Mouse (Mus musculus) hindbrain, embryonic 12.5 days (tissue): ENCODE data around the gene Gm49366. TPM values are rescaled to one million over a fixed set of nuclear protein-coding genes. Genes with fewer than 3 reads are reported as not detected.
"Not testable (repeated sequence)": the region's sequence is repeated elsewhere in the genome, so short reads cannot be mapped to it uniquely, and the experiment has no call there.

Experiments
- ATAC-seq: fragments of 200-750 bp; cut with Nextera tagmentation; 2 replicates; pipeline ENCODE4 v1.8.0; 2017; ENCODE audit warnings: moderate TSS enrichment; ENCODE audit not compliant: low FRiP score
- H3K27ac ChIP-seq: fragments of 300-500 bp; sonication (generic); 2 replicates; pipeline ENCODE4 v1.5.1; 2016; ENCODE audit warnings: mild to moderate bottlenecking
- H3K27me3 ChIP-seq: fragments of 300-500 bp; sonication (generic); 2 replicates; pipeline ENCODE4 v1.6.1; 2016; ENCODE audit warnings: mild to moderate bottlenecking
- H3K36me3 ChIP-seq: fragments of 300-500 bp; sonication (generic); 2 replicates; pipeline ENCODE4 v1.6.1; 2016; ENCODE audit warnings: mild to moderate bottlenecking
- H3K4me1 ChIP-seq: fragments of 300-500 bp; sonication (generic); 2 replicates; pipeline ENCODE4 v1.6.1; 2016
- H3K4me2 ChIP-seq: fragments of 300-500 bp; sonication (generic); replicated peaks from 2 replicates; pipeline ENCODE4 v1.6.1; 2016; ENCODE audit warnings: mild to moderate bottlenecking
- H3K4me3 ChIP-seq: fragments of 300-500 bp; sonication (generic); 2 replicates; pipeline ENCODE4 v1.5.1; 2016; ENCODE audit warnings: mild to moderate bottlenecking
- H3K9ac ChIP-seq: fragments of 300-500 bp; sonication (generic); 2 replicates; pipeline ENCODE4 v1.6.1; 2016; ENCODE audit warnings: mild to moderate bottlenecking, moderate library complexity
- H3K9me3 ChIP-seq: fragments of 300-500 bp; sonication (generic); replicated peaks from 2 replicates; pipeline ENCODE4 v1.6.1; 2016; ENCODE audit warnings: mild to moderate bottlenecking
- WGBS: fragments of 180-500 bp; shearing (Covaris S2); methylation state at CpG from one replicate; pipeline ENCODE4 v1.1.7; 2016; 5-methylcytosine and 5-hydroxymethylcytosine counted together
- polyA plus RNA-seq: library from polyadenylated mRNA; unstranded; fragments of >200 nt; fragmentation: Nextera tagmentation; extraction: Ambion mirVana; gene quantifications from 2 replicates; pipeline ENCODE4 v1.2.1, GENCODE M21; 2016

Gene Gm49366
- polyA plus RNA-seq, 1 experiment from 2014 or later, result not detected

DNA sequence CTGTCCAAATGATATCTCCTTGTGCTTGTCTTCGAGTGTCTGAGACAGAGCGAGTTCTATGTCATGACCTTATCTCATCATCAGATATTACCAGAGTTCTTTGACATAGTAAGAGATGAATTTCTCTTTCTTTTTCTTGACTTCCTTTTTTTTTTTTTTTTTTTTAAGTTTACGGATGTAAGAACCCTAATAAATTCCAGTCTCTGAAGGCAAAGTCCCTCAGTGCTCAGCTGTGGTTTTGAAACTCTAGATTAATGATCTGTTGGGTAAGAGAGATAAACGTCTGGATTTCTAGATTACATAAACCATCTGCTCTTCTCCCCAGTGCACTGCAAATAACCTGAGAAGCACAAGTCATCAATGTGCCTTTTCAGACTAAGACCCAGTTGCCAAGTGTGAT is 4.6 kb upstream of the Gm49366 start:
- peaks cover 6% of the 10 kb centered on the region; the same call in 1 of the 2 replicates for H3K27me3 ChIP-seq
- H3K27ac ChIP-seq, result no peak overlapping the region
- H3K4me2 ChIP-seq, result no peak overlapping the region
- H3K9ac ChIP-seq, result no peak overlapping the region
- 73% methylated on average over 4 of the region's 4 CpGs for WGBS
- no peaks in the 10 kb centered on the region for H3K9me3 ChIP-seq
- no peaks in the 10 kb centered on the region for H3K36me3 ChIP-seq
- H3K4me3 ChIP-seq, result no peak overlapping the region
- no peaks in the 10 kb centered on the region for H3K4me1 ChIP-seq
- ATAC-seq, result no peak

DNA sequence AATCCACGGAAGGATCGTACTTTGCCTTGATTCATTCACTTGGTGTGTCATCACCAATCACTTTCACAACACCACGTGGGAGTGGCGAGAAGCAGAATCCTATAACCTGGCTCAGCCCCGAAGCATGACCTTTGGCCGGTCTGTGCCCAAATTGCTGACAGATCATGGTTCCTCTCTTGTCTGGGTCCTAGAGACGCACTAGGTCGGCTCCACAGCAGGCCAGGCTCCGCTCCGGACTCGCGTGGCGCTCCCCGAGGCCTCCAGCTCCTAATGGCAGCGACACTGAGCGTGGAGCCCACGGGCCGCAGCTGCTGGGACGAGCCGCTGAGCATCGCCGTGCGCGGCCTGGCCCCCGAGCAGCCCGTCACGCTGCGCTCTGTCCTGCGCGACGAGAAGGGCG is 494 bp upstream of the Gm49366 start, which contains the start of gene Acot4:
Gene Acot4, plus strand, starts transcription at position 139 of the 400 bp plus-strand sequence.
- peak within 1 kb of the TSS; percentile 58 for H3K4me2 ChIP-seq
- H3K9ac ChIP-seq, result peak within 1 kb of the TSS; percentile 59
- H3K4me3 ChIP-seq, result peak within 1 kb of the TSS; percentile 42
- not testable (repeated sequence) for H3K27ac ChIP-seq, H3K36me3 ChIP-seq, H3K4me1 ChIP-seq, H3K27me3 ChIP-seq
- peak; percentile 8; the same call in 1 of the 2 replicates for ATAC-seq
- 11% methylated on average over 25 of the region's 32 CpGs for WGBS
- H3K9me3 ChIP-seq, result peaks cover 12% of the 10 kb centered on the region

DNA sequence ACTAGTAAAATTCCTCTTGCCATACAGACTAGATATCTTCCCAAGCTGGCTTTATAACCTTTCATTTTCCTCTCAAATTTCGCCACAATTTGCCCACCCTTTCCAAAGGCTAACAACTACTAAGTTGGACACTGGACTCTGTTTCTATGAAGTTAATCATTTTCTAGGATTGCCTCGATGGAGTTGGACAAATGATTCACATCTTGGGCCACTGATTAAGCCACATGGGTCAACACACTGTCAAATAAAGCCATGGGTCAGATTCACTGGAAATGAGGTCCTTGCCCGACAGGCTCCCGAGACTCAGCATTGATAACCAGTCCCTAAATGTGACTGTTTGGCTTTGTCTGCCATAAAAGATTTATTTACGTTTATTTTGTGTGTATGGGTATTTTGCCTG is 3.5 kb downstream of the Gm49366 start:
- Histone ChIP-seq H3K36me3 (no peaks in the 10 kb centered on the region), H3K27ac (no peak overlapping the region), H3K9ac (no peak overlapping the region), H3K4me3 (no peak overlapping the region), H3K4me1 (no peaks in the 10 kb centered on the region), H3K4me2 (no peak overlapping the region), H3K9me3 (peaks cover 12% of the 10 kb centered on the region), H3K27me3 (peaks cover 6% of the 10 kb centered on the region; the same call in 1 of the 2 replicates)
- no peak for ATAC-seq
- 87% methylated on average over 5 of the region's 5 CpGs for WGBS

DNA sequence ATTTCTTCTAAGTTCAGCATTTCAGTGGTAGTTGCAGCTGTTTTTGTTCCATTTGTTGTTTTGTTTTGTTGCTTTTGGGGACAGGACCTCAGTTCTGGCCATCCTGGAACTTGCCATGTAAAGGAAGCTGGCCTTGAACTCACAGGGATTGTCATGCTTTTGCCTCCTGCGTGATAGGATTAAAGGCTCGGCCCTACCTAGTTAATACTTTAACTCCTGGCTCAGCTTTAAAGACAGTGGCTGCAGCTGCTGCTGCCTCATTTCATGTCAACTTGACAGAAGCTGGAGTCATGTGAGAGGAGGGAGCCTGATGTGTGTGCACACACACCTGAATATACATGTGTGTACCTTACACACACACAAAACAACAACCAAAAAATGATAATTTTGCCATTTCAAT is 5.3 kb downstream of the Gm49366 start:
- ATAC-seq, result no peak
- H3K4me2 ChIP-seq, result no peak overlapping the region
- no peak overlapping the region for H3K27ac ChIP-seq
- H3K4me3 ChIP-seq, result no peak overlapping the region
- H3K9me3 ChIP-seq, result peaks cover 21% of the 10 kb centered on the region
- no peaks in the 10 kb centered on the region for H3K36me3 ChIP-seq
- no peaks in the 10 kb centered on the region for H3K4me1 ChIP-seq
- no peaks in the 10 kb centered on the region for H3K27me3 ChIP-seq
- WGBS, result 76% methylated on average over 2 of the region's 2 CpGs
- H3K9ac ChIP-seq, result no peak overlapping the region

DNA sequence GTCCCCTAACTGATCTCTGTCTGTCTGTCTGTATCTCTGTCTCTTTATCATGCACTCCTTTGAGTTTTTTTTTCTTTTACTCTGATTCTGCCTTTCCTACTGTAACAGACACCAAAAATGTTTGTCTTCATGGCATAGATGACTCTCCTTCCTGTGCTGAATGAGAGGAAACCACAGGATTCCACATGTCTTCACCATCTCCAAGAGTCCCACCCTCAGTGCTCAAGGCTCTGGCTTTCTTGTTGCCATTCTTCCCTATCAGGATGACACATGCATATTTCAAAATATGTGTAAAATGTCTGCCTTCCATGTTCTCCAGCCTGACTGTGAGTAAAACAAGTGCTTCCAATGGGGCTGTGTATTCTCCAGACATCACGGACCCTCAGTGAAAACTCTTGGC is 8.2 kb downstream of the Gm49366 start:
- H3K27ac ChIP-seq, result no peak overlapping the region
- H3K4me3 ChIP-seq, result no peak overlapping the region
- no peak overlapping the region for H3K9ac ChIP-seq
- no peaks in the 10 kb centered on the region for H3K36me3 ChIP-seq
- H3K4me2 ChIP-seq, result no peak overlapping the region
- no peaks in the 10 kb centered on the region for H3K4me1 ChIP-seq
- H3K27me3 ChIP-seq, result peaks cover 2% of the 10 kb centered on the region; the same call in 1 of the 2 replicates
- 92% methylated on average over 1 of the region's 1 CpGs for whole genome bisulfite sequencing
- peaks cover 9% of the 10 kb centered on the region; the same call in 1 of the 2 replicates for H3K9me3 ChIP-seq
- no peak for ATAC-seq

DNA sequence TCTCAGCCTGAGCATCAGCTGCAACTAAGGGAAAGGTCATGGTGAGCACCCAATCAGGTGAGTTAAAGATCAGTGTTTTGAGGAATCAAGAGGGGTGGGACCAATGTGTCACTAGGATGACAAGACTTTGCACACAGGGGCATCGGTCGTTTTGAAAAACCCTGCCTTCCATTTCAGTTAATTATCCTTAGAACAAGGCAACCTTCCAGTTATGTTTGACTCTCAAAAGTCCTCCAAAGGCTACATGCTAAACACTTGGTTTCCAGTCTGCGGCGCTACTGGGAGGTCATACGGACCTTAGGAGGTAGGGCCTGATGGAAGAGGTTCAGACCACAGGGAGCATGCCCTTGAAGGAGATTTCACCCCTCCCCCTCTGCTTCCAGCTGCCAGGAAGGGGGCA is 12.0 kb downstream of the Gm49366 start:
- not testable (repeated sequence) for H3K9me3 ChIP-seq, H3K4me2 ChIP-seq, ATAC-seq, H3K27ac ChIP-seq, H3K36me3 ChIP-seq, H3K4me3 ChIP-seq, H3K9ac ChIP-seq, H3K4me1 ChIP-seq
- 86% methylated on average over 5 of the region's 5 CpGs for WGBS
- H3K27me3 ChIP-seq, result peaks cover 29% of the 10 kb centered on the region

DNA sequence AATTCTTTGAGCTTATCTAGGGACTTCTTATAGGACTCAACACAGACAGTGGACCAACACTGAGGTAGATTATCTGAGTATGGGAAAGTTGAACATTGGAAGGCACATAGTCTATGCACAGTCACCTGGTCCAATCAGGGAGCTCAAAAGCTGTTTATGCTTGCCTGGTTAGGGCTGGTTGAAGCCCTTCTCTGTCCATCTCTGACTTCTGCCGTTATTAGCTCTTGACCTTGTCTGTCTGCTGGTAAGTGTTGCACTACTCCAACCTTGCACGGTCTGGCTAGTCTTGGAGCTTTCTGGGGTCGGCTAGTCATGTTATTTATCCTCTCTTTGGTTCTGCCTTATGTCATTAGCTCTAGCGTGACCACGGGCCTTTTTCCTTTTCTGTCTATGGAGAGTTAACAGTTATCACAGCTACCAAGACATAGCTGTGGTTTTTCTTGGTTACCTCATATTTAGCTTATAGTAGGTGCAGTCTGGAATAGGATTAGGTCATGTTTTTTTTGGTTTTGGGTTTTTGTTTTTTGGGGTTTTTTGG is 13.3 kb downstream of the Gm49366 start, which contains the start of gene Acot3:
Gene Acot3, plus strand, starts transcription at position 208 of the 538 bp plus-strand sequence.
- peaks cover 4% of the 10 kb centered on the region for H3K4me1 ChIP-seq
- H3K27me3 ChIP-seq, result peaks cover 29% of the 10 kb centered on the region
- H3K9ac ChIP-seq, result no peak within 1 kb of the TSS
- no peak for ATAC-seq
- no peak within 1 kb of the TSS for H3K4me3 ChIP-seq
- WGBS, result 81% methylated on average over 5 of the region's 5 CpGs
- no peak within 1 kb of the TSS for H3K27ac ChIP-seq
- H3K9me3 ChIP-seq, result peaks cover 9% of the 10 kb centered on the region; the same call in 1 of the 2 replicates
- H3K4me2 ChIP-seq, result peak within 1 kb of the TSS; percentile 84; the same call in 1 of the 2 replicates
- no peaks in the 10 kb centered on the region for H3K36me3 ChIP-seq

DNA sequence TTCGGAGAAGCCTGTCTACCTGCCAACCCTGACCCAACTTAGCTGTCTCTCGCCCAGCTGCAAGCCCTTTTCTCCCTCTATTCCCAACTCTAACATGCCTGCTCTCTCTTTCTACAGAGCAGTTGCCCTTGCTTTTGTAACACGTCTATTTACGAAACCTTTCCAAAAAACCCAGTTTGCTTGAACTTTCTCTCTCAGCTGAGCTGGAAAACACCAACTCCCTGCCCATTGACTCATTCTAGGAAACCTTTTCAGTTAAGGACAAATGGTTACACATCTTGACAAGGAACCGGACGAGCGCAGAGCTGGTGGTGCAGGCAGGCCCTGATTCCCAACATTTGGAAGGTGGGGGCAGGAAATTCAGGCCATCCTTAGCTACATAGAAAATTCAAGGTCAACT is 13.9 kb downstream of the Gm49366 start:
- Histone ChIP-seq H3K4me2 (no peak overlapping the region), H3K9me3 (peaks cover 7% of the 10 kb centered on the region; the same call in 1 of the 2 replicates), H3K36me3 (no peaks in the 10 kb centered on the region), H3K9ac (no peak overlapping the region), H3K4me1 (peaks cover 4% of the 10 kb centered on the region), H3K27ac (no peak overlapping the region), H3K4me3 (no peak overlapping the region), H3K27me3 (peaks cover 29% of the 10 kb centered on the region)
- WGBS, result 91% methylated on average over 7 of the region's 7 CpGs
- ATAC-seq, result no peak

DNA sequence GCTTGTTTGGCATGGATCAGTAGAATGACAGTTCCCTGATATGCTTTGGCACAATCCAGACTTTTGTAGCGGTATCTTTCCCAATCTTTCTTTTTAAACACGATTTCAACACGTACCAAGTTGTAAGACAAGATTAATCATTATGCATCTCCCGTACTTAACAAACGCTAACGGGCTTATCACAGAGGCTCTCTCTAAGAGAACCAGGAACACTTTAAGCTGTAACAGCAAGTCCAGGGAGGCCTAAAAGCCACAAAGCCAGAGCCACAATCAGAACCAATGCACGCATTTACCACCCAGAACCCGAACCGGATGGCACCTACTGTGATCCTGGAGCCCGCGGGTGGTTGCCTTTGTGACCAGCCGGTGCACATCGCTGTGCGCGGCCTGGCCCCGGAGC is 14.4 kb downstream of the Gm49366 start:
- H3K9ac ChIP-seq, result peak overlapping the region; percentile 60
- WGBS, result 17% methylated on average over 16 of the region's 16 CpGs
- H3K27me3 ChIP-seq, result peaks cover 29% of the 10 kb centered on the region
- H3K36me3 ChIP-seq, result no peaks in the 10 kb centered on the region
- no peak overlapping the region for H3K27ac ChIP-seq
- H3K4me1 ChIP-seq, result peaks cover 4% of the 10 kb centered on the region
- H3K9me3 ChIP-seq, result peaks cover 1% of the 10 kb centered on the region; the same call in 1 of the 2 replicates
- ATAC-seq, result no peak
- H3K4me3 ChIP-seq, result peak overlapping the region; percentile 49
- peak overlapping the region; percentile 84 for H3K4me2 ChIP-seq

DNA sequence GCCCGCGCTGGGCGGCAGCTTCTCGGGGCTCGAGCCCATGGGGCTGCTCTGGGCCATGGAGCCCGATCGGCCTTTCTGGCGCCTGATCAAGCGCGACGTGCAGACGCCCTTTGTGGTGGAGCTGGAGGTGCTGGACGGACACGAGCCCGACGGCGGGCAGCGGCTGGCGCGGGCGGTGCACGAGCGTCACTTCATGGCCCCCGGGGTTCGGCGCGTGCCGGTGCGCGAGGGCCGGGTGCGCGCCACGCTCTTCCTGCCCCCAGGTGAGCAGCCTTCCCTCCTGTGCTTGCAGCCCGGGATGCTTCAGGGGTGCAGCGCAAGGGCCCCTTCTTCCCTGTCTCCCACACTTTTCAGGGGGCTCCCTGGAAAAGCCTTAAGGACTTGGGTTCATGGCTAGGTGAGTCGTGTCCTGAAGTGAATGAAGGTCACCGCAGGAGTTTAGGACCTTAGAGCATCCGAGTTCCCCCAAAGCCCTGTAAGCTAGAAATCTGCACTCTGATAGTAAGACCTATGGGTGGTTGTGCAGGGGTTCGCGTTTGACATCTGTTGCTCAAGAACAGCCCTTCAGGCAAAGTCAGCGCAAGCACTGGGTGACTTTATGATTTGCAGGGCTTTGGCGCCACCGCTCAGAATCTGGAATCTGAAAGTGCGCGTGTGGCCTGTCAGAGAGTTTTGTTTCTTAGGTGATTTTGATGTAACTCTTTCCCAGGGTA is 15.1 kb downstream of the Gm49366 start:
- Histone ChIP-seq H3K27me3 (peaks cover 29% of the 10 kb centered on the region), H3K27ac (no peak overlapping the region), H3K9ac (peak overlapping the region; percentile 60), H3K4me2 (peak overlapping the region; percentile 84), H3K4me3 (peak overlapping the region; percentile 49), H3K36me3 (no peaks in the 10 kb centered on the region), H3K9me3 (no peaks in the 10 kb centered on the region; the same call in 1 of the 2 replicates), H3K4me1 (peaks cover 4% of the 10 kb centered on the region)
- no peak for ATAC-seq
- 5% methylated on average over 26 of the region's 46 CpGs for WGBS

DNA sequence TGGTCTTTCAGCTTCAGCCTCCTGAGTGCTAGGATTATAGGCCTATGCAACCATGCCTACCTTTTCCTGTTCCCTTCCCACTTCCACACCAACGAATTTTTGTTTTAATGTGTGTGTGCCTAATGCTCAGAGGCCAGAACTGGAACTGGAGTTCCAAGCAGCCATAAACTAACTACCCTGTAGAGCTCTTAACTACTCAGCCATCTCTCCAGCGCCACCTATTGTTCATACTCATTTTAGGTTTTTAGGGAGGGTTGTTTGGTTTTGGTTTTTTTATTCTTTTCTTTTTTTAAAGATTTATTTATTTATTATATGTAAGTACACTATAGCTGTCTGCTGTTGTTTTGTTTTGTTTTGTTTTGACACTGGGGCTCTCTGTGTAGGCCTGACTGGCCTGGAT is 22.2 kb downstream of the Gm49366 start:
- Histone ChIP-seq H3K27me3 (no peaks in the 10 kb centered on the region), H3K36me3 (no peaks in the 10 kb centered on the region), H3K9ac (no peak overlapping the region), H3K9me3 (no peaks in the 10 kb centered on the region), H3K4me1 (no peaks in the 10 kb centered on the region), H3K4me3 (no peak overlapping the region), H3K4me2 (no peak overlapping the region), H3K27ac (no peak overlapping the region)
- ATAC-seq, result no peak
- 31% methylated on average over 2 of the region's 2 CpGs for WGBS

DNA sequence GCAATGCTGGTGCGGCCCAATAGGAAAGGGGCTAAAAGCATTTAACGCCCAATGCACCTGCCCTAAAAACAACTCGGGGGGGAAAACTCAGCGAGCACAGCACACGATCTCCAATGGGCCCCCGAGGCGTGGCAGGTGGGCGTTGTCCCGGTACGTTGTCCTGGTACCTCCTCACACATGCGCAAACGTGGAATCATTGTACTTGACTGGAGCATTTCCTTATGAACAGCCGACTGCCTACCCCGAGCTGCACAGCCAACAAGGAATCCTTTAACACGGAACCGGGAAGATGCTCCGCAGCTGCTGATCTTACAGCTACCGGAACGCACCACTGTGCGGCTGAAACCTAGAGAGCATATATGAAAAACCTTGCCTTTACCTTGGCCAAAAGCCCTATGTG is 23.6 kb downstream of the Gm49366 start:
- no peaks in the 10 kb centered on the region for H3K36me3 ChIP-seq
- H3K9ac ChIP-seq, result no peak overlapping the region
- no peak overlapping the region for H3K27ac ChIP-seq
- no peak for ATAC-seq
- H3K4me2 ChIP-seq, result no peak overlapping the region
- no peaks in the 10 kb centered on the region for H3K4me1 ChIP-seq
- no peaks in the 10 kb centered on the region for H3K9me3 ChIP-seq
- H3K27me3 ChIP-seq, result peaks cover 7% of the 10 kb centered on the region; the same call in 1 of the 2 replicates
- WGBS, result 94% methylated on average over 20 of the region's 20 CpGs
- no peak overlapping the region for H3K4me3 ChIP-seq

DNA sequence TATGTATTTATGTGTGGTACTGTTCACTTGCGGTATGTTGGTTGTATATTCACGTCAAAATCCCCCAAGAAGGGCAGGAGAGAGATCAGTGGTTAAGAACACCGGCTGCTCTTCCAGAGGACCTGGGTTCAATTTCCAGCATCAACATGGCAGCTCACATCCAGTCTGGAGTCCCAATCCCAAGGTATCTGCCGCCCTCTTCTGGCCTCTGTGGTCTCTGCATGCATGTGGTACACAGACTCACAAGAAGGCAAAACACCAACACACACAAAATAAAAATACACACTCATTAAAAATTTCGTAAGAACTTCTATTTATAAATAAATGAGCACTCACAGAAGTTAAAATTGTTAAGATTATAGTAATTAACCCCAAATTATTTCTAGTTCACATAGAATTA is 24.5 kb downstream of the Gm49366 start:
- Histone ChIP-seq H3K4me3 (no peak overlapping the region), H3K27ac (no peak overlapping the region), H3K9ac (no peak overlapping the region), H3K9me3 (no peaks in the 10 kb centered on the region), H3K4me1 (no peaks in the 10 kb centered on the region), H3K36me3 (no peaks in the 10 kb centered on the region), H3K4me2 (no peak overlapping the region), H3K27me3 (peaks cover 16% of the 10 kb centered on the region)
- ATAC-seq, result no peak
- 65% methylated on average over 5 of the region's 5 CpGs for WGBS
